Mouse (Mus musculus): Measurements from ENCODE around the gene Cplx2. TPM values are rescaled to one million over a fixed set of nuclear protein-coding genes. Genes with fewer than 3 reads are reported as not detected.

Cplx2 gene
- polyA plus RNA-seq, 1 experiment, result 9.0 TPM

- Histone ChIP-seq H3K36me3 (ENCODE audit: control insufficient read depth, insufficient read depth) (no peaks in the 10 kb centered on the region), H3ac (ENCODE audit: control insufficient read depth, insufficient read length, low read depth) (no peak overlapping the region), H3K79me3 (ENCODE audit: low read depth) (no peaks in the 10 kb centered on the region), H3K79me2 (ENCODE audit: control insufficient read depth, insufficient read depth) (no peaks in the 10 kb centered on the region), H3K27me3 (ENCODE audit: control insufficient read depth, insufficient read depth, insufficient read length) (peaks cover 21% of the 10 kb centered on the region), H3K4me3 (ENCODE audit: insufficient read depth, poor library complexity, severe bottlenecking) (no peak overlapping the region)
- no peak for TF ChIP-seq FOSL1 (IDR thresholded peaks at IDR 0.05; ENCODE audit: insufficient read depth, low read length, poor library complexity, severe bottlenecking)
- TF ChIP-seq MYOD1 (IDR thresholded peaks at IDR 0.05; ENCODE audit: control insufficient read depth, insufficient read length, low read depth), result no peak
- no peak for TF ChIP-seq MYOG (IDR thresholded peaks at IDR 0.05; ENCODE audit: control insufficient read depth, extremely low read depth, insufficient read length)
- no peak for TF ChIP-seq CEBPB (IDR thresholded peaks at IDR 0.05; ENCODE audit: low read depth)
- TF ChIP-seq MAX (IDR thresholded peaks at IDR 0.05), result no peak
- TF ChIP-seq CTCF (IDR thresholded peaks at IDR 0.05; ENCODE audit: control insufficient read depth, insufficient read depth, insufficient read length), result no peak
- no peak for TF ChIP-seq USF1 (IDR thresholded peaks at IDR 0.05; ENCODE audit: low read depth)
These were observed 49.1 kb downstream of the Cplx2 start for GRCm38 (mm10) chr13:54420226-54420625.

- no peaks in the 10 kb centered on the region for H3K79me3 ChIP-seq (ENCODE audit: low read depth)
- H3K36me3 ChIP-seq (ENCODE audit: control insufficient read depth, insufficient read depth), result no peaks in the 10 kb centered on the region
- TF ChIP-seq FOSL1 (IDR thresholded peaks at IDR 0.05; ENCODE audit: insufficient read depth, low read length, poor library complexity, severe bottlenecking) (no peak), MYOG (IDR thresholded peaks at IDR 0.05; ENCODE audit: control insufficient read depth, extremely low read depth, insufficient read length) (no peak), CEBPB (IDR thresholded peaks at IDR 0.05; ENCODE audit: low read depth) (no peak), CTCF (IDR thresholded peaks at IDR 0.05; ENCODE audit: control insufficient read depth, insufficient read depth, insufficient read length) (no peak), USF1 (IDR thresholded peaks at IDR 0.05; ENCODE audit: low read depth) (no peak), MAX (IDR thresholded peaks at IDR 0.05) (no peak), MYOD1 (IDR thresholded peaks at IDR 0.05; ENCODE audit: control insufficient read depth, insufficient read length, low read depth) (no peak)
- H3K79me2 ChIP-seq (ENCODE audit: control insufficient read depth, insufficient read depth), result no peaks in the 10 kb centered on the region
- H3K27me3 ChIP-seq (ENCODE audit: control insufficient read depth, insufficient read depth, insufficient read length), result peaks cover 15% of the 10 kb centered on the region
- no peak overlapping the region for H3ac ChIP-seq (ENCODE audit: control insufficient read depth, insufficient read length, low read depth)
- H3K4me3 ChIP-seq (ENCODE audit: insufficient read depth, poor library complexity, severe bottlenecking), result no peak overlapping the region
These were observed 54.1 kb downstream of the Cplx2 start for GRCm38 (mm10) chr13:54425269-54425668.

DNA sequence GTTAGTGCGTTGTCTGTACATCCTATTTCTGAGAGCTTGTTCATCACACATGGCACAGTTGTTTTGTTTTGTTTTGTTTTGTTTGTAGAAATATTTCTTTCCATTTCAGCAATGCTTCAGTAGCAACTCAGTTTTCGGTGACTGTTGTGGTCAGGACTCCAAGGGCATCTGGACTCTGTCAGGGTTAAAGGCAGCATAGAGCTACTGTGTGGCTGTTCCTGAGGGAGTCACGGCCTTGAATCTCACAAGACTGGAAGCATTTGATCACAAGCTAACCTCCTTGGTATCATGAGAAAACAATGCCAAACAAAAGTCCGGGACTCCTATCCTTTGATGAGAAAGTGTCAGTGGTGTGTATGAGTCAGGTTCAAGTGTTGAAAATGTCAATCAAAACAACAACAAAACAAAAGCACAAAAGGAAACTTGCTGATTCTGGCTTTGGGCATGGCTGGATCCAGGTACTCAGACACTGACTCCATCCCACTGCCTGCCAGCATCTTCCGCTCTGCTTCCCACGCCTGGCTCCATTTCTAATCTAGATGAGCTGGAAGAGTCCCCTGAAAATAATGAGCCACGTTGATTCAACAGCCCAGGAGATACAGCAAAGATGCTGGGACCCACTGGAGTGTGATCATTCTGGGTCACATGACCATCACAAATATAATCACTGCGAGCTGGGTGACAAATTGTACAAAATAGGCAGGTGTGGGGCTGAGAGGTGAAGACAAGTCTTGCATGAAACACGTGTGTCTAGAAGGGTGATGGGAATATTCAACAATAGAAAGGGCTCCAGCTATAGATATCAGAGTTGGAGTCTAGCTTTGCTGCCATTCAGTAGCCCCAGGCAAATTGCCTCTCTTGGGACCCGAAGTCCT, 55.9 kb downstream of the Cplx2 start:
- no peaks in the 10 kb centered on the region for H3K36me3 ChIP-seq (ENCODE audit: control insufficient read depth, insufficient read depth)
- no peak overlapping the region for H3K4me3 ChIP-seq (ENCODE audit: insufficient read depth, poor library complexity, severe bottlenecking)
- H3K79me3 ChIP-seq (ENCODE audit: low read depth), result no peaks in the 10 kb centered on the region
- no peak overlapping the region for H3ac ChIP-seq (ENCODE audit: control insufficient read depth, insufficient read length, low read depth)
- H3K79me2 ChIP-seq (ENCODE audit: control insufficient read depth, insufficient read depth), result no peaks in the 10 kb centered on the region
- TF ChIP-seq MYOD1 (IDR thresholded peaks at IDR 0.05; ENCODE audit: control insufficient read depth, insufficient read length, low read depth), result no peak
- no peak for TF ChIP-seq MAX (IDR thresholded peaks at IDR 0.05)
- TF ChIP-seq USF1 (IDR thresholded peaks at IDR 0.05; ENCODE audit: low read depth), result no peak
- TF ChIP-seq FOSL1 (IDR thresholded peaks at IDR 0.05; ENCODE audit: insufficient read depth, low read length, poor library complexity, severe bottlenecking), result no peak
- no peak for TF ChIP-seq CTCF (IDR thresholded peaks at IDR 0.05; ENCODE audit: control insufficient read depth, insufficient read depth, insufficient read length)
- TF ChIP-seq MYOG (IDR thresholded peaks at IDR 0.05; ENCODE audit: control insufficient read depth, extremely low read depth, insufficient read length), result no peak
- TF ChIP-seq CEBPB (IDR thresholded peaks at IDR 0.05; ENCODE audit: low read depth), result no peak
- peaks cover 20% of the 10 kb centered on the region for H3K27me3 ChIP-seq (ENCODE audit: control insufficient read depth, insufficient read depth, insufficient read length)

DNA sequence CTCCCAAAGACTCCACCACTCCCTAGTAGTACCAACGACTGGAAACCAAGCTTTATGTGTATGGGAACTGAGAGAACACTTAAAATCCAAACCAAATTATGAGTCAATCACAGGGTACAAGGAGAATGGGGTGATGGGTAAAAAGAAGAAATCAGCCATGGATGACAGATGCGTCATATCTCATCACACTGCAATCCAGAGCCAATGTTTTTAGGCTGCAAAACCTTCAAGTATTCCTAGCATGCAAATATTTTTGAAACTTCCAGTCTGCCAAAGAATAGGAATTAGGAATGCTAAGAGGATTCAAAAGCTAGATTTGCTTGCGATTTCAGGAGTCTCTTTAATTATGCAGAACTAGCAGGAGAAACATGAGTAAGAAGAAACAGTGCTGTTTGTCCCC, 57.6 kb downstream of the Cplx2 start:
- H3K79me2 ChIP-seq (ENCODE audit: control insufficient read depth, insufficient read depth), result no peaks in the 10 kb centered on the region
- peaks cover 31% of the 10 kb centered on the region for H3K27me3 ChIP-seq (ENCODE audit: control insufficient read depth, insufficient read depth, insufficient read length)
- TF ChIP-seq CTCF (IDR thresholded peaks at IDR 0.05; ENCODE audit: control insufficient read depth, insufficient read depth, insufficient read length) (no peak), MAX (IDR thresholded peaks at IDR 0.05) (no peak), MYOG (IDR thresholded peaks at IDR 0.05; ENCODE audit: control insufficient read depth, extremely low read depth, insufficient read length) (no peak)
- no peak overlapping the region for H3ac ChIP-seq (ENCODE audit: control insufficient read depth, insufficient read length, low read depth)
- no peak overlapping the region for H3K4me3 ChIP-seq (ENCODE audit: insufficient read depth, poor library complexity, severe bottlenecking)
- H3K36me3 ChIP-seq (ENCODE audit: control insufficient read depth, insufficient read depth), result no peaks in the 10 kb centered on the region
- no peaks in the 10 kb centered on the region for H3K79me3 ChIP-seq (ENCODE audit: low read depth)

GRCm38 (mm10) chr13:54430051-54430450, 58.9 kb downstream of the Cplx2 start:
- Histone ChIP-seq H3K4me3 (ENCODE audit: insufficient read depth, poor library complexity, severe bottlenecking) (no peak overlapping the region), H3K79me3 (ENCODE audit: low read depth) (no peaks in the 10 kb centered on the region), H3ac (ENCODE audit: control insufficient read depth, insufficient read length, low read depth) (no peak overlapping the region), H3K27me3 (ENCODE audit: control insufficient read depth, insufficient read depth, insufficient read length) (peaks cover 29% of the 10 kb centered on the region), H3K79me2 (ENCODE audit: control insufficient read depth, insufficient read depth) (no peaks in the 10 kb centered on the region), H3K36me3 (ENCODE audit: control insufficient read depth, insufficient read depth) (no peaks in the 10 kb centered on the region)
- TF ChIP-seq MYOD1 (IDR thresholded peaks at IDR 0.05; ENCODE audit: control insufficient read depth, insufficient read length, low read depth) (no peak), CEBPB (IDR thresholded peaks at IDR 0.05; ENCODE audit: low read depth) (no peak), FOSL1 (IDR thresholded peaks at IDR 0.05; ENCODE audit: insufficient read depth, low read length, poor library complexity, severe bottlenecking) (no peak), MYOG (IDR thresholded peaks at IDR 0.05; ENCODE audit: control insufficient read depth, extremely low read depth, insufficient read length) (no peak), CTCF (IDR thresholded peaks at IDR 0.05; ENCODE audit: control insufficient read depth, insufficient read depth, insufficient read length) (no peak), MAX (IDR thresholded peaks at IDR 0.05) (no peak), USF1 (IDR thresholded peaks at IDR 0.05; ENCODE audit: low read depth) (no peak)

All from C2C12 (cell line).